Mouse (Mus musculus) heart, postnatal 4 days (tissue): Measurements from ENCODE around the gene Tmem119. TPM values are rescaled to one million over a fixed set of nuclear protein-coding genes. Genes with fewer than 3 reads are reported as not detected.

Experiments
- DNase-seq: peaks from one replicate; pipeline ENCODE4 v3.0.0; 2021
- total RNA-seq, 2 experiments: library from RNA; stranded (reverse); gene quantifications; 2 replicates each; pipeline ENCODE4 v1.2.3; 2021

Tmem119 gene
- total RNA-seq, 2 experiments from 2014 or later, result 11.7 to 13.7 TPM

DNA sequence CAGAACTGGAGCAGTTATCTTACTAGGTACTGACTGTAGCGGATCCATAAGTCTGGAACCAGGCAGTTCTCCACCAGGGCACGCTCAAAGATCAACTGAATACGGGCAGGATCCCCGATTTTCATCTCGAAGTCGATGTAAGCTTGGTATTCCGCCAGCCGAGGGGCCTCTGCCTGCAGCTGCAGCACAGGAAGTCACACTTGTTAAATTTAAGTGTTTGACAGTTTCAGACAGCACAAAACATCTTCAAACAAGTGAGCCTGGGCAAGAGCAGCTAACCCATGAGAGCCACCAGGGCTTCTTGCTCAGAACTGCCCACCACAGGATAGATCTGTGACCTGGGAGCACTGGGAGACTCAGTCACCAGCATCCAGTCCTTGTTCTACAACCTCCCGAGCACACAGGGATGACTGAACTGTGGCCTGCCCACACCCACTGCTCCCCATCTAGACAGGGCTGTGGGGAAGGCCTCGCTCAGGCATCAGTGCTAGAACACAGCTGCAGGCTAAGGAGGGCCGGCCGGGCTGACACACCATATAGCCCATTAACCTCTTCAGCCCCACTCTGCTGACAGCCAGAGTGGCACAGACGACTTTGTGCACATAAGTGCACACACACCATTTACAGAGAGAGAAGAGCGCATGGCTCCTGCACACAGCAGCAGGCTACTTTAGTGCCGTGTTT is 44.8 kb downstream of the Tmem119 start:
- no peak for DNase-seq

DNA sequence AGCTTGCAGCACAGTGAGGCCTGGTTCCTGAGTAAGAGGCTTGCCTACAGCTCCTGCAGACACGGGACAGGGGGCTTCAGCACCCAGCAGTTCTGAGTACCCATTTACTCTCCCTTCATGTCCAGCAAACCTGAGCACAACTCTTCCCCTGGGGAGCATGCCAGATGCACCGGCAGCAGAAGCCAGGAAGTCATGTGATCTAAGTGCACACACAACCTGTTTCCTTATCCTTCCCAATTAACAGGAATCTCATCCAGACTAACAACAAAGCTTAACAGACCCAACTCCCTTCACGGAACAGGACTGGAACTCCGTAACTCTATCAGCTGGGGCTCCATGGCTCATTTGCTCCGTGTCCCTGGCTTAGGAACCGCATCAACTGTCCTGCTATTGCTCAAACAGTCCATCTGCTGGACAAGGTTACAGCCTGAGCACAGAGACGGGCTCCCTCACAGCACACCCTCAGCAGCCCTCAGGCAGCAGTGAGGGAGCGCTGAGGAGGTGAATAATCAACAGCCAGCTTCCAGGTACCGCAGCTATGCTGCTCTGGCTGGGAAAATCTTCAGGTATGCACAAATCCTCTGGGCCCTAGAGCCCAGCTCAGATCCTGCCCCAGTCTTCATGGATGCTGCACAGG is 48.7 kb downstream of the Tmem119 start:
- no peak for DNase-seq

DNA sequence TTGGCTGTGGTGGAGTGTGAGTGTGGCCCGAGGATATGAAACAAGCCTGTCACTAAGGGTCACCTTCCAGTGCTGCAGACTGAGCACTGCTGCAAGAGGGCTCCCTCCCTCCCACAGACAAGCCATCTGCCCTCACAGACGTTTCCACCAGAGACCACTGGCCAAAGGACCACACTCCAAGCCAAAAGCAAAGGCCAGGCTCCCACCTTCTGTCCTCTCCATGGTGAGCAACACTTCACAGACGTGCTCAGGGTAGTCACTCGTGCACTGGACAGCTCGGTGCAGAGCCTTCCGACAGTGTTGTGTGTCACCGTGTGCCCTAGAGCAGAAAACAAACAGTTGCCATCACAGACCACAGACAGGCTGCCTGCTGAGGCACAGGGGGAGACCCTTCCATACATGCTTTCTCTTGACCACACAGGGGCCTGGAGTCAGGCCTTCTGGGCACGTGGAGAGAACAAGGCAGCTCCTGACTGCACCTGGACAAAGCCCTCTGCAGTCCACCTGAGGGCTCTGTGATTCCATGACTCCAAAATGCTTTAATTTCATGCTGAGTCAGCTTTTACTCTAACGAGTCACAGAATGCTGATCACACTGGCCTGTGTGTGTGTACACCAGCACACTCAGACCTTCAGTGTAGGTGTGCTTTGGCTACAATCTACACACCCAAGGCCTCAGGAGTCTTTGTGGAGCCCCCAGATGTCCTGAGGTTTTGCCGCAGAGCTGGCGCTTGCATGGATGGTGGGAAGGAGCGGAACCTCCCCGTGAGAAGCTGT is 51.6 kb downstream of the Tmem119 start:
- no peak for DNase-seq

DNA sequence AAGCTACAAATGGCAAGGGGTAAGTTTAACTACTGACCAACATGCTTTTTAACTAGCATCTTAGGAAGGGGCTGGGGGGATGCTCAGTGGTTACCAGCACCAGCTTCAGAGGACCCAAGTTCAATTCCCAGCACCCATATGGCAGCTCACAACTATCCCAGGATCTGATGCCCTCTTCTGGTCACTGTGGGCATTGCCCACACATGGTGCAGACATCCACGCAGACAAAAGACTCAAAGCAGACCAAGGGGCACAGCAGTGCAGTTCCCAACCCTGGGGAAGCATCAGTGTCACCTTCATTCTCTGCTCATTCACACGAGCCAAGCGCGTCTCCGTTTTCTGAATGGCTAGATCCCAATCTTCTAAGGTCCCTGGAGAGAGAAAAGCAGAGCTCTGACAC is 52.7 kb downstream of the Tmem119 start:
- no peak for DNase-seq

Other genes with a start within 250 kb of the Tmem119 start
- gene Cmklr1, start 150.1 kb downstream of the Tmem119 start, total RNA-seq, result 10 to 100 TPM; 12.6 to 14.6 TPM
- gene 1700069L16Rik, start 75.7 kb downstream of the Tmem119 start, total RNA-seq, result not detected
- 1 to 10 TPM; 3.9 to 4.4 TPM for gene Ficd, start 64.7 kb downstream of the Tmem119 start, total RNA-seq
- 10 to 100 TPM; 30.4 to 30.7 TPM for gene Sart3, start 28.0 kb downstream of the Tmem119 start, total RNA-seq
- gene Iscu, start 27.8 kb downstream of the Tmem119 start, total RNA-seq, result 100 to 1,000 TPM; 102 to 104 TPM
- gene Selplg, start 32.1 kb upstream of the Tmem119 start, total RNA-seq, result 1 to 10 TPM; 1.3 to 2.1 TPM
- gene Coro1c, start 108.2 kb upstream of the Tmem119 start, total RNA-seq, result 100 to 1,000 TPM in 1 of 2 experiments, 10 to 100 TPM in 1; 92.4 to 108 TPM
- 10 to 100 TPM; 24.0 to 25.0 TPM for gene Ssh1, start 193.4 kb upstream of the Tmem119 start, total RNA-seq
- gene Dao, start 203.2 kb upstream of the Tmem119 start, total RNA-seq, result not detected